Mouse (Mus musculus) forebrain, embryonic 14.5 days (tissue): Measurements from ENCODE around the gene Olfr1255. TPM values are rescaled to one million over a fixed set of nuclear protein-coding genes. Genes with fewer than 3 reads are reported as not detected.

Source experiments
- polyA plus RNA-seq: library from polyadenylated mRNA; unstranded; fragments of >200 nt; fragmentation: Nextera tagmentation; extraction: Ambion mirVana; gene quantifications from 2 replicates; pipeline ENCODE4 v1.2.1, GENCODE M21; 2014

Olfr1255 gene
- polyA plus RNA-seq, 1 experiment from 2014 or later, result not detected

Other genes with a start within 250 kb of the Olfr1255 start
- gene Olfr1245, start 233.6 kb upstream of the Olfr1255 start, polyA plus RNA-seq, result not detected in 2 replicates
- gene Olfr1246, start 218.9 kb upstream of the Olfr1255 start, polyA plus RNA-seq, result not detected in 2 replicates
- not detected in 2 replicates for gene Olfr1247, start 197.9 kb upstream of the Olfr1255 start, polyA plus RNA-seq
- gene Olfr1248, start 193.8 kb upstream of the Olfr1255 start, polyA plus RNA-seq, result not detected in 2 replicates
- gene Olfr1249, start 177.1 kb upstream of the Olfr1255 start, polyA plus RNA-seq, result not detected in 2 replicates
- not detected in 2 replicates for gene Olfr1250, start 150.6 kb upstream of the Olfr1255 start, polyA plus RNA-seq
- gene Olfr1251, start 140.1 kb upstream of the Olfr1255 start, polyA plus RNA-seq, result not detected in 2 replicates
- not detected in 2 replicates for gene Olfr1252, start 87.0 kb upstream of the Olfr1255 start, polyA plus RNA-seq
- not detected in 2 replicates for gene Olfr1253, start 55.0 kb upstream of the Olfr1255 start, polyA plus RNA-seq
- gene Olfr1254, start 18.4 kb upstream of the Olfr1255 start, polyA plus RNA-seq, result not detected in 2 replicates
- gene Olfr1256, start 29.5 kb downstream of the Olfr1255 start, polyA plus RNA-seq, result not detected in 2 replicates
- gene Olfr48, start 36.2 kb downstream of the Olfr1255 start, polyA plus RNA-seq, result not detected in 2 replicates
- gene Olfr1257, start 66.4 kb downstream of the Olfr1255 start, polyA plus RNA-seq, result not detected in 2 replicates
- not detected in 2 replicates for gene Olfr1258, start 115.3 kb downstream of the Olfr1255 start, polyA plus RNA-seq
- gene Olfr1259, start 136.6 kb downstream of the Olfr1255 start, polyA plus RNA-seq, result not detected in 2 replicates
- not detected in 2 replicates for gene Olfr1260, start 162.3 kb downstream of the Olfr1255 start, polyA plus RNA-seq
- gene Olfr1261, start 179.2 kb downstream of the Olfr1255 start, polyA plus RNA-seq, result not detected in 2 replicates
- gene Olfr1262, start 188.1 kb downstream of the Olfr1255 start, polyA plus RNA-seq, result not detected in 2 replicates
- gene Olfr1263, start 200.1 kb downstream of the Olfr1255 start, polyA plus RNA-seq, result not detected in 2 replicates
- not detected in 2 replicates for gene Olfr1264, start 213.5 kb downstream of the Olfr1255 start, polyA plus RNA-seq
- gene Olfr1265, start 223.3 kb downstream of the Olfr1255 start, polyA plus RNA-seq, result not detected in 2 replicates